Mouse (Mus musculus) kidney, embryonic 16.5 days (tissue): Measurements from ENCODE around the gene Abcg1. TPM values are rescaled to one million over a fixed set of nuclear protein-coding genes. Genes with fewer than 3 reads are reported as not detected.

Experiments
- ATAC-seq: fragments of 200-750 bp; cut with Nextera tagmentation; 2 replicates; pipeline ENCODE4 v1.8.0; 2017; ENCODE audit warnings: moderate TSS enrichment; ENCODE audit not compliant: low FRiP score, low TSS enrichment
- H3K27ac ChIP-seq: fragments of 300-500 bp; sonication (generic); 2 replicates; pipeline ENCODE4 v1.5.1; 2014; ENCODE audit warnings: low read length
- H3K27me3 ChIP-seq: fragments of 300-500 bp; sonication (generic); 2 replicates; pipeline ENCODE4 v1.6.1; 2014; ENCODE audit warnings: low read length, control low read depth, mixed read lengths; ENCODE audit not compliant: insufficient read depth
- H3K36me3 ChIP-seq: fragments of 300-500 bp; sonication (generic); 2 replicates; pipeline ENCODE4 v1.6.1; 2014; ENCODE audit warnings: low read length, control low read depth, mixed read lengths; ENCODE audit not compliant: insufficient read depth
- H3K4me1 ChIP-seq: fragments of 300-500 bp; sonication (generic); 2 replicates; pipeline ENCODE4 v1.6.1; 2014; ENCODE audit warnings: low read length, control low read depth, mixed read lengths; ENCODE audit not compliant: insufficient read depth
- H3K4me2 ChIP-seq: fragments of 300-500 bp; sonication (generic); replicated peaks from 2 replicates; pipeline ENCODE4 v1.6.1; 2014; ENCODE audit warnings: low read depth, low read length
- H3K4me3 ChIP-seq: fragments of 300-500 bp; sonication (generic); 2 replicates; pipeline ENCODE4 v1.5.1; 2014; ENCODE audit warnings: mild to moderate bottlenecking, low read length
- H3K9ac ChIP-seq: fragments of 300-500 bp; sonication (generic); replicated peaks from 2 replicates; pipeline ENCODE4 v1.6.1; 2014; ENCODE audit warnings: low read length
- H3K9me3 ChIP-seq: fragments of 300-500 bp; sonication (generic); 2 replicates; pipeline ENCODE4 v1.6.1; 2016; ENCODE audit warnings: low read length, control low read depth
- WGBS: fragments of 180-500 bp; shearing (Covaris S2); extraction: QIAGEN DNeasy Blood & Tissue Kit; methylation state at CpG from one replicate; pipeline ENCODE4 v1.1.7; 2014; 5-methylcytosine and 5-hydroxymethylcytosine counted together
- polyA plus RNA-seq: library from polyadenylated mRNA; unstranded; fragments of >200 nt; fragmentation: Nextera tagmentation; extraction: Ambion mirVana; gene quantifications from 2 replicates; pipeline ENCODE4 v1.2.1, GENCODE M21; 2015

Abcg1 gene
- polyA plus RNA-seq, 1 experiment from 2014 or later = 9.2 TPM

GRCm38 (mm10) chr17:31091023-31091735 lies 33.7 kb downstream of the Abcg1 start:
- Histone ChIP-seq H3K9me3 (no peaks in the 10 kb centered on the region), H3K27me3 (no peaks in the 10 kb centered on the region), H3K27ac (no peak overlapping the region), H3K4me3 (no peak overlapping the region), H3K4me2 (no peak overlapping the region), H3K4me1 (peaks cover 21% of the 10 kb centered on the region), H3K36me3 (no peaks in the 10 kb centered on the region), H3K9ac (no peak overlapping the region)
- ATAC-seq = no peak
- WGBS = 57% methylated on average over 13 of the region's 13 CpGs

GRCm38 (mm10) chr17:31094781-31095180 lies 37.3 kb downstream of the Abcg1 start:
- 51% methylated on average over 5 of the region's 5 CpGs for WGBS
- Histone ChIP-seq H3K36me3 (no peaks in the 10 kb centered on the region), H3K27ac (no peak overlapping the region), H3K9me3 (no peaks in the 10 kb centered on the region), H3K4me2 (no peak overlapping the region), H3K9ac (no peak overlapping the region), H3K27me3 (no peaks in the 10 kb centered on the region), H3K4me1 (peaks cover under 1% of the 10 kb centered on the region; the same call in 1 of the 2 replicates), H3K4me3 (no peak overlapping the region)
- no peak for ATAC-seq

GRCm38 (mm10) chr17:31095570-31095969 lies 38.1 kb downstream of the Abcg1 start:
- Histone ChIP-seq H3K27ac (no peak overlapping the region), H3K9ac (no peak overlapping the region), H3K36me3 (no peaks in the 10 kb centered on the region), H3K4me2 (no peak overlapping the region), H3K4me3 (no peak overlapping the region), H3K9me3 (no peaks in the 10 kb centered on the region), H3K4me1 (no peaks in the 10 kb centered on the region), H3K27me3 (no peaks in the 10 kb centered on the region)
- WGBS = 78% methylated on average over 7 of the region's 7 CpGs
- no peak for ATAC-seq

- H3K27ac ChIP-seq = no peak overlapping the region
- WGBS = 98% methylated on average over 2 of the region's 2 CpGs
- no peak overlapping the region for H3K9ac ChIP-seq
- no peak overlapping the region for H3K4me3 ChIP-seq
- H3K9me3 ChIP-seq = no peaks in the 10 kb centered on the region
- no peaks in the 10 kb centered on the region for H3K27me3 ChIP-seq
- no peaks in the 10 kb centered on the region for H3K36me3 ChIP-seq
- H3K4me1 ChIP-seq = 0 out of 2 replicates have a peak, but pooled peaks cover 2% of the 10 kb centered on the region
- no peak for ATAC-seq
- H3K4me2 ChIP-seq = no peak overlapping the region
Observed at GRCm38 (mm10) chr17:31096893-31097292, 39.4 kb downstream of the Abcg1 start.

GRCm38 (mm10) chr17:31098788-31099187 lies 41.3 kb downstream of the Abcg1 start:
- Histone ChIP-seq H3K4me3 (no peak overlapping the region), H3K4me1 (0 out of 2 replicates have a peak, but pooled peaks cover 2% of the 10 kb centered on the region), H3K9ac (no peak overlapping the region), H3K4me2 (no peak overlapping the region), H3K27me3 (no peaks in the 10 kb centered on the region), H3K27ac (no peak overlapping the region), H3K9me3 (no peaks in the 10 kb centered on the region), H3K36me3 (no peaks in the 10 kb centered on the region)
- WGBS = 52% methylated on average over 5 of the region's 5 CpGs
- ATAC-seq = no peak

- Histone ChIP-seq H3K4me3 (no peak overlapping the region), H3K9ac (no peak overlapping the region), H3K4me2 (no peak overlapping the region), H3K4me1 (peaks cover 2% of the 10 kb centered on the region; the same call in 1 of the 2 replicates), H3K36me3 (no peaks in the 10 kb centered on the region), H3K27ac (no peak overlapping the region), H3K9me3 (no peaks in the 10 kb centered on the region), H3K27me3 (no peaks in the 10 kb centered on the region)
- WGBS = 84% methylated on average over 8 of the region's 8 CpGs
- ATAC-seq = no peak
Observed at GRCm38 (mm10) chr17:31103007-31103570, 45.6 kb downstream of the Abcg1 start.

- Histone ChIP-seq H3K9ac (no peak overlapping the region), H3K4me2 (no peak overlapping the region), H3K27ac (no peak overlapping the region), H3K27me3 (no peaks in the 10 kb centered on the region), H3K36me3 (no peaks in the 10 kb centered on the region), H3K4me3 (no peak overlapping the region), H3K4me1 (peaks cover 2% of the 10 kb centered on the region; the same call in 1 of the 2 replicates), H3K9me3 (no peaks in the 10 kb centered on the region)
- 72% methylated on average over 8 of the region's 8 CpGs for WGBS
- no peak for ATAC-seq
Observed at GRCm38 (mm10) chr17:31103823-31104222, 46.3 kb downstream of the Abcg1 start.

- no peak overlapping the region for H3K27ac ChIP-seq
- no peaks in the 10 kb centered on the region for H3K27me3 ChIP-seq
- no peak overlapping the region for H3K4me2 ChIP-seq
- H3K4me3 ChIP-seq = no peak overlapping the region
- no peak overlapping the region for H3K9ac ChIP-seq
- H3K36me3 ChIP-seq = no peaks in the 10 kb centered on the region
- 91% methylated on average over 15 of the region's 15 CpGs for WGBS
- no peaks in the 10 kb centered on the region for H3K9me3 ChIP-seq
- no peaks in the 10 kb centered on the region; the same call in 1 of the 2 replicates for H3K4me1 ChIP-seq
- no peak for ATAC-seq
Observed at GRCm38 (mm10) chr17:31108388-31108787, 50.9 kb downstream of the Abcg1 start.

GRCm38 (mm10) chr17:31113191-31113856 lies 55.8 kb downstream of the Abcg1 start:
- ATAC-seq = no peak
- Histone ChIP-seq H3K9me3 (no peaks in the 10 kb centered on the region), H3K9ac (no peak overlapping the region), H3K27me3 (no peaks in the 10 kb centered on the region), H3K36me3 (no peaks in the 10 kb centered on the region), H3K4me2 (no peak overlapping the region), H3K4me3 (no peak overlapping the region), H3K4me1 (no peaks in the 10 kb centered on the region), H3K27ac (no peak overlapping the region)
- WGBS = 57% methylated on average over 9 of the region's 9 CpGs

- WGBS = 68% methylated on average over 6 of the region's 6 CpGs
- Histone ChIP-seq H3K4me3 (no peak overlapping the region), H3K27ac (no peak overlapping the region), H3K9me3 (no peaks in the 10 kb centered on the region), H3K9ac (no peak overlapping the region), H3K27me3 (no peaks in the 10 kb centered on the region), H3K4me1 (no peaks in the 10 kb centered on the region), H3K36me3 (no peaks in the 10 kb centered on the region), H3K4me2 (no peak overlapping the region)
- ATAC-seq = no peak
Observed at GRCm38 (mm10) chr17:31116063-31116462, 58.6 kb downstream of the Abcg1 start.
